Mouse (Mus musculus) lung, postnatal 0 days (tissue): ENCODE measurements around the gene Birc5.

Experiments used
- CTCF ChIP-seq: IDR thresholded peaks from 2 replicates; pipeline ENCODE4 v1.5.1; 2016; ENCODE audit warnings: antibody characterized with exemption, mild to moderate bottlenecking
- EP300 ChIP-seq: IDR thresholded peaks from 2 replicates; pipeline ENCODE4 v1.6.1; 2016; ENCODE audit warnings: antibody characterized with exemption, mild to moderate bottlenecking, control low read depth

DNA sequence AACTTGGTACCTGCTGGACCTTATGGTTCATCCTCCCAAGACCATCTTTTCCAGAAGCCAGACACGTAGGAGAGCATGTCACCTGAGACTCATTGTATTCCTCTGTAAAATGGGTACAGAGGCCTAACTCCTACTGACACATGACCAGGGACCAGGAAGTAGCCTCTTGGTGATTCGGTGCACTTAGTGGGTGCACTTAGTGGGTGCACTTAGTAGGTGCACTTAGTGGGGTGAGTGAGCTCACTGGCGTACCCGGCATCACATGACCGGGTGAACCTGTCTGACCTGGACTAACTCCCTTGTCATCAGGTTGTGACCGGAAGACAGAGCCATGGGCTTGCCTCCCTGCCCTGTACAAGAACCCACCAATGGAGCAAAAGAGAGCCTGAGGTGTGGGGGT lies 42.3 kb upstream of the Birc5 start:
- TF ChIP-seq EP300 (no peak), CTCF (no peak)
